Mouse (Mus musculus) neural tube, embryonic 11.5 days (tissue): ENCODE measurements at regions not wholly inside any gene's neighbourhood (a gene's known extent, or its start where the extent isn't known, plus 50 kb on each side); places are given as distances from the start of the nearest gene placed in this dataset.

Experiments
- ATAC-seq: fragments of 200-750 bp; cut with Nextera tagmentation; 2 replicates; pipeline ENCODE4 v1.8.0; 2017; ENCODE audit warnings: moderate number of reproducible peaks, mild to moderate bottlenecking, moderate TSS enrichment, moderate library complexity; ENCODE audit not compliant: insufficient read depth, low FRiP score, low TSS enrichment
- DNase-seq: peaks from one replicate; pipeline ENCODE4 v3.0.0-alpha.2; 2015; ENCODE audit warnings: low spot score
- H3K27ac ChIP-seq: fragments of 300-500 bp; sonication (generic); 2 replicates; pipeline ENCODE4 v1.5.1; 2014; ENCODE audit warnings: low read depth, mild to moderate bottlenecking, low read length
- H3K27me3 ChIP-seq: fragments of 300-500 bp; sonication (generic); 2 replicates; pipeline ENCODE4 v1.6.1; 2014; ENCODE audit warnings: mild to moderate bottlenecking, low read length, mixed read lengths; ENCODE audit not compliant: control insufficient read depth, insufficient read depth
- H3K36me3 ChIP-seq: fragments of 300-500 bp; sonication (generic); 2 replicates; pipeline ENCODE4 v1.6.1; 2014; ENCODE audit warnings: mild to moderate bottlenecking, low read length, moderate library complexity, mixed read lengths; ENCODE audit not compliant: control insufficient read depth, insufficient read depth
- H3K4me1 ChIP-seq: fragments of 300-500 bp; sonication (generic); 2 replicates; pipeline ENCODE4 v1.6.1; 2014; ENCODE audit warnings: low read length, mixed read lengths; ENCODE audit not compliant: control insufficient read depth, insufficient read depth
- H3K4me2 ChIP-seq: fragments of 300-500 bp; sonication (generic); 2 replicates; pipeline ENCODE4 v1.6.1; 2014; ENCODE audit warnings: low read depth, mild to moderate bottlenecking, moderate library complexity
- H3K4me3 ChIP-seq: fragments of 300-500 bp; sonication (generic); 2 replicates; pipeline ENCODE4 v1.5.1; 2014; ENCODE audit warnings: low read depth, low read length
- H3K9ac ChIP-seq: fragments of 300-500 bp; sonication (generic); 2 replicates; pipeline ENCODE4 v1.6.1; 2014; ENCODE audit warnings: mild to moderate bottlenecking, low read length
- H3K9me3 ChIP-seq: fragments of 300-500 bp; sonication (generic); 2 replicates; pipeline ENCODE4 v1.6.1; 2016; ENCODE audit warnings: low read length; ENCODE audit not compliant: control insufficient read depth
- WGBS: fragments of 180-500 bp; shearing (Covaris S2); extraction: QIAGEN DNeasy Blood & Tissue Kit; methylation state at CpG from one replicate; pipeline ENCODE4 v1.1.7; 2014; 5-methylcytosine and 5-hydroxymethylcytosine counted together

DNA sequence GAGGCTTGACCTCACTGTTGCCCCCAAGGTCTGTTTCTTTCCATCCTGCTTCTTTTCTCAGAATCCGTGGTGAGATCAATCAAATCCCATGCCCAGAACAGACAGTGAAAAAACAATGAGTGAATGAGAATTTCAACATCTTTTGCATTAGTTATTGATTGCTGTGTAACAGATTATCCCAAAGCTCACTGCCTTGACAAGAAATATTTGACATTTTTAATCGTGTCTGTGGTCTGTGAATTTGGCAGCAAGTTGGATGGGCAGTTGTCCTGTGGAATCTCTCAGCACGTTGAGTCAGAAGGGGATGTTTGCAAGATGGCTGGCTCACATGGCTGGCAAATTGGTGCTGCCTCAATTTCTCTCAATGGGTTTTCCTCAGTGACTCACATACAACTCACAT, 228.0 kb upstream of the Mpped2 start:
- Histone ChIP-seq H3K36me3 (no peaks in the 10 kb centered on the region), H3K4me2 (no peak overlapping the region), H3K4me3 (no peak overlapping the region), H3K27me3 (no peaks in the 10 kb centered on the region), H3K9me3 (no peaks in the 10 kb centered on the region), H3K4me1 (no peaks in the 10 kb centered on the region), H3K27ac (no peak overlapping the region), H3K9ac (no peak overlapping the region)
- DNase-seq, result no peak
- WGBS, result 65% methylated on average over 3 of the region's 3 CpGs
- no peak for ATAC-seq

- H3K27ac ChIP-seq, result no peak overlapping the region
- DNase-seq (no peak), ATAC-seq (no peak)
- no peaks in the 10 kb centered on the region for H3K4me1 ChIP-seq
- no peak overlapping the region for H3K4me2 ChIP-seq
- 88% methylated on average over 3 of the region's 3 CpGs for WGBS
- H3K4me3 ChIP-seq, result no peak overlapping the region
- H3K27me3 ChIP-seq, result no peaks in the 10 kb centered on the region
- no peaks in the 10 kb centered on the region for H3K9me3 ChIP-seq
- H3K9ac ChIP-seq, result no peak overlapping the region
- H3K36me3 ChIP-seq, result no peaks in the 10 kb centered on the region
Observed at GRCm38 (mm10) chr2:106465831-106466230, 227.2 kb upstream of the Mpped2 start.

DNA sequence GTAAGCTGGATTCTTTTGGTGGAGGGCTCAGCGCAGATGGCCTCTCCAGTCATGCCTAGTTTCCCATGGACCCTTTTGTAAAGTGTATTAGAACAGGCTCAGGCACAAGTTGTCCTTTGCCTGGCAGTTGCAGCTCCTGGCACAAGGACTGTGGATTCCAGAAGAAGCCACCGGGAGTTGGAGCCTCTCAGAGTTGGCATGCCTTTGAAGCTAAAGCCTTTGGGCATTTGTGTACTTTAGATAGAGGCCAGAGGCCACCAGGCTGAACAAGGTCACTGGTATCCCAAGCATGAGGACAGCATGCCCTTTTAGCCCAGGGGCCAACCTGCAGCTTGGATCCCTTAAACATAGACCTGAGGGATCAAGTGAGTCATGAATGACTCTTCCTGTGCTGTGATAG, 223.9 kb upstream of the Mpped2 start:
- 94% methylated on average over 2 of the region's 2 CpGs for WGBS
- Histone ChIP-seq H3K4me2 (no peak overlapping the region), H3K36me3 (no peaks in the 10 kb centered on the region), H3K9me3 (no peaks in the 10 kb centered on the region), H3K27me3 (no peaks in the 10 kb centered on the region), H3K4me1 (no peaks in the 10 kb centered on the region), H3K4me3 (no peak overlapping the region), H3K9ac (no peak overlapping the region), H3K27ac (no peak overlapping the region)
- DNase-seq (no peak), ATAC-seq (no peak)

DNA sequence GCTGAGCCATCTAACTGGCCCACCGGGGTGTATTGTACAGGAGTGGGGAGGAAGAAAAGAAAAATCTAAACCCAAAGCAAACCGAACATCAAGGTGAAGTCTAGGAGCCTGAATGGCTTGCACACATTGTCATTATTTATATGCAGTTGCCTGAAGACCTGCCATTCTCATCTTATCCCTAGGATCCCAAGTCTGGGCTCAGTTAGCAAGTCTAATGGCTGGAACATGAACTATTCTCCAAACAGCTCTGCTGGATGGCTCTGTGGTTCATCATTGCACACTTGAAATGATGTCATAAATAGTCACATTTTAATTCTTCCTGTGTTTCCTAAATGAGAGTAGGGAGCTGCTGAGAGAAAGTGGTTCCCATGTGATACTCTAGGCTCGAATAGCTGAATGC, 219.6 kb upstream of the Mpped2 start:
- Histone ChIP-seq H3K4me3 (no peak overlapping the region), H3K4me1 (no peaks in the 10 kb centered on the region), H3K9me3 (no peaks in the 10 kb centered on the region), H3K9ac (no peak overlapping the region), H3K27me3 (no peaks in the 10 kb centered on the region), H3K4me2 (no peak overlapping the region), H3K27ac (no peak overlapping the region), H3K36me3 (no peaks in the 10 kb centered on the region)
- no peak for ATAC-seq
- 82% methylated on average over 3 of the region's 3 CpGs for WGBS
- DNase-seq, result no peak

DNA sequence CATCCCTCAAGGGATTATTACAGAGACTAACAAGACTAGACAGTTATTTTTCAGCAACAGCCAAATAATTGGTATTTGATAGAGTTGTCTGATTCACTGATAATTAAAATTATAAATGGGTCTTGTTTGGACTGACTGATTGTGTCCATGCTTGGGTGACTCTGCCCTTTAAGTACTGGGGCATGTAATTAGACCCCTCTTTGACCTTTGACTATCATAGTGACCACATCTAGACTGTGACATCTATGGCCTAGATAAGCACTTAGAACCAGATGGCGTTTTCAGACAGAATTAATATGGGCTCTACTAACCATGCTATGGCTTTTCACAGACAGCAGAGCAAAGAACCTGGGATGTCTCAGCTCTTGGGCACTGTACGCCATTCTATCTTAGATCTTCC, 215.1 kb upstream of the Mpped2 start:
- Histone ChIP-seq H3K9me3 (no peaks in the 10 kb centered on the region), H3K4me2 (no peak overlapping the region), H3K4me3 (no peak overlapping the region), H3K27ac (no peak overlapping the region), H3K4me1 (no peaks in the 10 kb centered on the region), H3K9ac (no peak overlapping the region), H3K27me3 (no peaks in the 10 kb centered on the region), H3K36me3 (no peaks in the 10 kb centered on the region)
- WGBS, result 85% methylated on average over 2 of the region's 2 CpGs
- ATAC-seq (no peak), DNase-seq (no peak)

DNA sequence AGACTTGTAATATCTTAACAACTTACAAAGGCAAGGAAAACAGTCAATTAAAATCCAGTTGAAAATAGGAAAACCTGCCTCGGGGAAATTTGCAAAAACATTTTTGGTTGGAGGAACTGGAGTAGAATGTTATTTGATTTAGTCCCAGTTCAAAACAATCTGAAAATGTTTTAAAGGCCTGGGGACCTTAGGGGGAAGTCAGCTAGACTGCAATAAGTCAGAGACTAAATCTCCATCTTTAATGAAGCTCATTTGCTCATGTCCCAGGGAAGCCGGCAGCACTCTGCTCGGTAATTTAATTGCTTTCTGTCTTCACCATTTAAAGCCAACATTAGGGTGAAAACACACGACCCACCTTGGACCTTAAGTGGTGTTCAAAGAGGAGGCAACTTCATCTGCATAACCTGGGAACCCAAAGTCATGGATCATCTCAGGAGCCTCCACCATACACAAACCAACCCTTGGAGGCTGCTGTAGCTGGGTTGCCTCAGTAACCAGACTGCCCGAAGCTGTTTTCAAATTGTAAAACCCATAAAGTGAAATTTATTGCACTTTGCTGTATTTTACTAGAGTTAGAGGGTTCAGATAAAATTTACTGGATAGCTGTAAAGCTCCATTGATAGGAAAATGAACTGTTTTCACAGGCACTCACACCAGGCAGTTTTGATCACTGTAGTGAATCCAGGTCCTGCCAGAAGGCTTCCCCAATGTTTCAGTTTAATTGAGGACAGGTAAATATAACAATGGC, 205.6 kb upstream of the Mpped2 start:
- Histone ChIP-seq H3K4me1 (no peaks in the 10 kb centered on the region), H3K4me3 (no peak overlapping the region), H3K27me3 (no peaks in the 10 kb centered on the region), H3K9me3 (no peaks in the 10 kb centered on the region), H3K27ac (no peak overlapping the region), H3K9ac (no peak overlapping the region), H3K36me3 (no peaks in the 10 kb centered on the region), H3K4me2 (no peak overlapping the region)
- 67% methylated on average over 5 of the region's 5 CpGs for WGBS
- DNase-seq (no peak), ATAC-seq (no peak)

- Histone ChIP-seq H3K27ac (no peak overlapping the region), H3K9me3 (no peaks in the 10 kb centered on the region), H3K4me3 (no peak overlapping the region), H3K4me2 (no peak overlapping the region), H3K27me3 (no peaks in the 10 kb centered on the region), H3K4me1 (no peaks in the 10 kb centered on the region), H3K9ac (no peak overlapping the region), H3K36me3 (no peaks in the 10 kb centered on the region)
- no peak for DNase-seq
- no peak for ATAC-seq
Observed at GRCm38 (mm10) chr2:106498735-106499134, 194.3 kb upstream of the Mpped2 start.

GRCm38 (mm10) chr2:106499227-106499928, 193.7 kb upstream of the Mpped2 start:
- DNase-seq (no peak), ATAC-seq (0 out of 2 replicates have a peak, but pooled peaks have one; percentile 48)
- no peak overlapping the region for H3K4me2 ChIP-seq
- no peaks in the 10 kb centered on the region for H3K4me1 ChIP-seq
- no peaks in the 10 kb centered on the region for H3K36me3 ChIP-seq
- H3K9me3 ChIP-seq, result no peaks in the 10 kb centered on the region
- 42% methylated on average over 3 of the region's 3 CpGs for WGBS
- no peak overlapping the region for H3K9ac ChIP-seq
- no peaks in the 10 kb centered on the region for H3K27me3 ChIP-seq
- H3K27ac ChIP-seq, result no peak overlapping the region
- no peak overlapping the region for H3K4me3 ChIP-seq

DNA sequence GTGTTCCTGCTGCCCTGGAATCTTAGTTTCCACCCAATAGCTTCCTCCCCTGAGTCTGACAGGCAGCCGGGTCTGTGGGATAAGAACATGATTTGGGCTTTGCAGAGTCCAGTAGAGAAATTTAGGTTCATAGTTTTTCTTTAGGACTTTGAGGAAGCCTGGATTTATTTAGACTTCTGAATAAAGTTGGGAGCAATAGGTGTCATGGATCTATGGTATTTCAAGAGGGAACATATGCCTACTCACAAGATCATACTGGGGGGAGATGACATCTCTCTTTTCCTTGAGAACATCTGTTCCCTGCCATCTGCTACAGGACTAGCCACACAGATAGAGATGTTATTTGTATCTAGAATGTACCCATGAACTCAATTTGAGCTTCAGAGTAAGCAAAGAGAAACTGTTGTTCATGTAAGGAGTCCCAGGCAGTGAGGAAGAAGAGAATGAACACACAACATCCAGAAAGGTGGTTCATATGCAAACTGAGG, 188.1 kb upstream of the Mpped2 start:
- no peak overlapping the region for H3K4me2 ChIP-seq
- ATAC-seq (no peak), DNase-seq (no peak)
- no peak overlapping the region for H3K9ac ChIP-seq
- no peaks in the 10 kb centered on the region for H3K9me3 ChIP-seq
- WGBS, result 88% methylated on average over 1 of the region's 1 CpGs
- H3K27me3 ChIP-seq, result no peaks in the 10 kb centered on the region
- H3K4me1 ChIP-seq, result no peaks in the 10 kb centered on the region
- H3K36me3 ChIP-seq, result no peaks in the 10 kb centered on the region
- H3K27ac ChIP-seq, result no peak overlapping the region
- H3K4me3 ChIP-seq, result no peak overlapping the region
